Mouse (Mus musculus) small intestine, adult 2 months (tissue): ENCODE results near the gene Antxr2.

Source experiments
- CTCF ChIP-seq: fragments of 200-500 bp; IDR thresholded peaks from 2 replicates; pipeline ENCODE4 v1.5.1; 2012; ENCODE audit warnings: low read depth, mild to moderate bottlenecking, control low read depth, inconsistent platforms, low read length, moderate library complexity, mixed read lengths; ENCODE audit not compliant: insufficient replicate concordance, insufficient read length; ENCODE audit errors: extremely low read depth
- POLR2A ChIP-seq: fragments of 200-500 bp; IDR thresholded peaks from 2 replicates; pipeline ENCODE4 v1.6.1; 2012; ENCODE audit warnings: low read depth, mild to moderate bottlenecking, control low read depth, inconsistent platforms, low read length, moderate library complexity

DNA sequence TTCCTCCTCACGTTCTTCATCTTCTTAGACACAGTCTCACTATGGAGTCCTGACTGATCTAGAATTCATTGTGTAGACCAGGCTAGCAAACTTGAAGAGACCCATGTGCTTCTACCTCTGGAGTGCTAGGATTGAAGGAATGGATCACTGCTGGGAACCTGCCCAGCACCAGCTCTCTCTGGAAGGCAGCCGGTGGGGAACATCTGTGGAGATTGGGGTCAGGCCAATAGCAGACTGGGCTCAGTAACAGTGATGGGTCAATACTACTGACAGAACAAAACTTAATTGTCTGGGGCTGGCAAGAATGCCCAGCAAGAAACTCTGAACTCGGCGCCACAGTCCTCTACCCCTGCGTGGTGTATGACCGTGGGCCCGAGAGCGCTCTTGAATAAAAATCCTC, 25.1 kb downstream of the Antxr2 start:
- TF ChIP-seq CTCF (no peak), POLR2A (no peak)
